Mouse (Mus musculus): ENCODE measurements around the gene Ffar4. TPM values are rescaled to one million over a fixed set of nuclear protein-coding genes. Genes with fewer than 3 reads are reported as not detected.

Ffar4 gene
- 21.8 and 27.8 TPM in 2 replicates for polyA plus RNA-seq (2012; rRNA removed)

- peak; percentile 45 for DNase-seq
- H3K4me1 ChIP-seq (ENCODE audit: control insufficient read depth, insufficient read depth, low read length) = no peaks in the 10 kb centered on the region
- 1% methylated on average over 77 of the region's 77 CpGs for WGBS
- TF ChIP-seq CTCF (IDR thresholded peaks at IDR 0.05; ENCODE audit: insufficient read depth, low read length) = no peak
- TF ChIP-seq POLR2A (IDR thresholded peaks at IDR 0.05; ENCODE audit: borderline replicate concordance, extremely low read depth, low read depth, low read length) = peak; percentile 33; the same call in 1 of the 2 replicates
- H3K4me3 ChIP-seq (replicated peaks; ENCODE audit: extremely low read depth, low read depth, low read length) = peak within 1 kb of the TSS; percentile 74
These were observed at the start of gene Ffar4 for GRCm38 (mm10) chr19:38096858-38097758. TSS of gene Ffar4 (plus strand) at chr19:38097071.

GRCm38 (mm10) chr19:38049686-38050085 lies 47.2 kb upstream of the Ffar4 start:
- 91% methylated on average over 1 of the region's 1 CpGs for WGBS
- no peak for DNase-seq
- TF ChIP-seq CTCF (IDR thresholded peaks at IDR 0.05; ENCODE audit: insufficient read depth, low read length) (no peak), POLR2A (IDR thresholded peaks at IDR 0.05; ENCODE audit: borderline replicate concordance, extremely low read depth, low read depth, low read length) (no peak)

GRCm38 (mm10) chr19:38053227-38054041 lies 43.4 kb upstream of the Ffar4 start:
- TF ChIP-seq POLR2A (IDR thresholded peaks at IDR 0.05; ENCODE audit: borderline replicate concordance, extremely low read depth, low read depth, low read length) = no peak
- TF ChIP-seq CTCF (IDR thresholded peaks at IDR 0.05; ENCODE audit: insufficient read depth, low read length) = 0 out of 2 replicates have a peak, but pooled peaks have one; percentile 32
- H3K4me1 ChIP-seq (ENCODE audit: control insufficient read depth, insufficient read depth, low read length) = peaks cover 5% of the 10 kb centered on the region; the same call in 1 of the 2 replicates
- DNase-seq = no peak
- H3K4me3 ChIP-seq (replicated peaks; ENCODE audit: extremely low read depth, low read depth, low read length) = peak overlapping the region; percentile 5
- WGBS = 18% methylated on average over 8 of the region's 8 CpGs

More at GRCm38 (mm10) chr19:38049686-38050085, 47.2 kb upstream of the Ffar4 start:
- Histone ChIP-seq H3K4me3 (replicated peaks; ENCODE audit: extremely low read depth, low read depth, low read length) (no peak overlapping the region), H3K4me1 (ENCODE audit: control insufficient read depth, insufficient read depth, low read length) (peaks cover 5% of the 10 kb centered on the region; the same call in 1 of the 2 replicates)

GRCm38 (mm10) chr19:38054149-38054719 lies 42.6 kb upstream of the Ffar4 start:
- Histone ChIP-seq H3K4me3 (replicated peaks; ENCODE audit: extremely low read depth, low read depth, low read length) (peak overlapping the region; percentile 80), H3K4me1 (ENCODE audit: control insufficient read depth, insufficient read depth, low read length) (peaks cover 5% of the 10 kb centered on the region; the same call in 1 of the 2 replicates)
- TF ChIP-seq CTCF (IDR thresholded peaks at IDR 0.05; ENCODE audit: insufficient read depth, low read length) = no peak
- 0 out of 2 replicates have a peak, but pooled peaks have one; percentile 42 for TF ChIP-seq POLR2A (IDR thresholded peaks at IDR 0.05; ENCODE audit: borderline replicate concordance, extremely low read depth, low read depth, low read length)
- WGBS = under 1% methylated on average over 21 of the region's 23 CpGs
- DNase-seq = peak; percentile 84

GRCm38 (mm10) chr19:38054720-38055192 lies 42.1 kb upstream of the Ffar4 start, which contains the start of gene Cep55:
TSS of gene Cep55 (plus strand) at chr19:38055011.
- under 1% methylated on average over 36 of the region's 36 CpGs for WGBS
- DNase-seq = peak; percentile 96
- TF ChIP-seq CTCF (IDR thresholded peaks at IDR 0.05; ENCODE audit: insufficient read depth, low read length) = no peak
- TF ChIP-seq POLR2A (IDR thresholded peaks at IDR 0.05; ENCODE audit: borderline replicate concordance, extremely low read depth, low read depth, low read length) = no peak
- peaks cover 5% of the 10 kb centered on the region; the same call in 1 of the 2 replicates for H3K4me1 ChIP-seq (ENCODE audit: control insufficient read depth, insufficient read depth, low read length)
- peak within 1 kb of the TSS; percentile 80 for H3K4me3 ChIP-seq (replicated peaks; ENCODE audit: extremely low read depth, low read depth, low read length)

- TF ChIP-seq CTCF (IDR thresholded peaks at IDR 0.05; ENCODE audit: insufficient read depth, low read length) (no peak), POLR2A (IDR thresholded peaks at IDR 0.05; ENCODE audit: borderline replicate concordance, extremely low read depth, low read depth, low read length) (no peak)
- no peak for DNase-seq
- 9% methylated on average over 6 of the region's 6 CpGs for WGBS
- H3K4me1 ChIP-seq (ENCODE audit: control insufficient read depth, insufficient read depth, low read length) = peaks cover 5% of the 10 kb centered on the region; the same call in 1 of the 2 replicates
- H3K4me3 ChIP-seq (replicated peaks; ENCODE audit: extremely low read depth, low read depth, low read length) = no peak overlapping the region
These were observed 41.1 kb upstream of the Ffar4 start for GRCm38 (mm10) chr19:38055798-38056197.

- WGBS = 37% methylated on average over 3 of the region's 3 CpGs
- no peak overlapping the region for H3K4me3 ChIP-seq (replicated peaks; ENCODE audit: extremely low read depth, low read depth, low read length)
These were observed 40.6 kb upstream of the Ffar4 start for GRCm38 (mm10) chr19:38056276-38056675.

GRCm38 (mm10) chr19:38056931-38057330 lies 39.9 kb upstream of the Ffar4 start:
- no peak for DNase-seq
- Histone ChIP-seq H3K4me3 (replicated peaks; ENCODE audit: extremely low read depth, low read depth, low read length) (no peak overlapping the region), H3K4me1 (ENCODE audit: control insufficient read depth, insufficient read depth, low read length) (peaks cover 5% of the 10 kb centered on the region; the same call in 1 of the 2 replicates)
- 84% methylated on average over 8 of the region's 8 CpGs for WGBS
- no peak for TF ChIP-seq POLR2A (IDR thresholded peaks at IDR 0.05; ENCODE audit: borderline replicate concordance, extremely low read depth, low read depth, low read length)
- no peak for TF ChIP-seq CTCF (IDR thresholded peaks at IDR 0.05; ENCODE audit: insufficient read depth, low read length)

More at GRCm38 (mm10) chr19:38056276-38056675, 40.6 kb upstream of the Ffar4 start:
- TF ChIP-seq POLR2A (IDR thresholded peaks at IDR 0.05; ENCODE audit: borderline replicate concordance, extremely low read depth, low read depth, low read length) (no peak), CTCF (IDR thresholded peaks at IDR 0.05; ENCODE audit: insufficient read depth, low read length) (no peak)
- H3K4me1 ChIP-seq (ENCODE audit: control insufficient read depth, insufficient read depth, low read length) = peaks cover 5% of the 10 kb centered on the region; the same call in 1 of the 2 replicates
- DNase-seq = no peak

All from lung, adult 2 months (tissue).